Mouse (Mus musculus): ENCODE measurements around the gene Olfr652. TPM values are rescaled to one million over a fixed set of nuclear protein-coding genes. Genes with fewer than 3 reads are reported as not detected.

The Olfr652 gene
- polyA plus RNA-seq, 1 experiment from 2014 or later, result not detected

- Histone ChIP-seq H3K36me3 (ENCODE audit: control insufficient read depth, insufficient read depth, low read length) (no peaks in the 10 kb centered on the region), H3K27ac (ENCODE audit: low read length) (no peak overlapping the region), H3K4me1 (ENCODE audit: control insufficient read depth, insufficient read depth, low read length) (no peaks in the 10 kb centered on the region), H3K27me3 (ENCODE audit: control insufficient read depth, insufficient read depth, low read depth, low read length) (no peaks in the 10 kb centered on the region), H3K4me3 (ENCODE audit: low read depth, low read length) (no peak overlapping the region), H3K9ac (ENCODE audit: low read depth, low read length) (no peak overlapping the region), H3K4me2 (ENCODE audit: low read length) (no peak overlapping the region), H3K9me3 (replicated peaks; ENCODE audit: control insufficient read depth, low read length, poor library complexity, severe bottlenecking) (no peaks in the 10 kb centered on the region)
- no peak for ATAC-seq
- WGBS, result 2% methylated on average over 3 of the region's 3 CpGs
Measured at GRCm38 (mm10) chr7:104603173-104603572, 42.5 kb downstream of the Olfr652 start.

GRCm38 (mm10) chr7:104604727-104605126, 44.0 kb downstream of the Olfr652 start:
- no peaks in the 10 kb centered on the region for H3K9me3 ChIP-seq (replicated peaks; ENCODE audit: control insufficient read depth, low read length, poor library complexity, severe bottlenecking)
- H3K27me3 ChIP-seq (ENCODE audit: control insufficient read depth, insufficient read depth, low read depth, low read length), result no peaks in the 10 kb centered on the region
- H3K36me3 ChIP-seq (ENCODE audit: control insufficient read depth, insufficient read depth, low read length), result no peaks in the 10 kb centered on the region
- ATAC-seq, result no peak
- H3K27ac ChIP-seq (ENCODE audit: low read length), result no peak overlapping the region
- H3K4me2 ChIP-seq (ENCODE audit: low read length), result no peak overlapping the region
- no peaks in the 10 kb centered on the region for H3K4me1 ChIP-seq (ENCODE audit: control insufficient read depth, insufficient read depth, low read length)
- H3K9ac ChIP-seq (ENCODE audit: low read depth, low read length), result no peak overlapping the region
- H3K4me3 ChIP-seq (ENCODE audit: low read depth, low read length), result no peak overlapping the region

- ATAC-seq, result no peak
- H3K4me2 ChIP-seq (ENCODE audit: low read length), result no peak within 1 kb of the TSS
Measured at GRCm38 (mm10) chr7:104613655-104614054, 53.0 kb downstream of the Olfr652 start, which contains the start of gene Olfr656. Gene Olfr656 (plus strand): TSS chr7:104613955.

More at GRCm38 (mm10) chr7:104613655-104614054, 53.0 kb downstream of the Olfr652 start, which contains the start of gene Olfr656:
- Histone ChIP-seq H3K4me3 (ENCODE audit: low read depth, low read length) (no peak within 1 kb of the TSS), H3K9me3 (replicated peaks; ENCODE audit: control insufficient read depth, low read length, poor library complexity, severe bottlenecking) (no peaks in the 10 kb centered on the region), H3K27ac (ENCODE audit: low read length) (no peak within 1 kb of the TSS), H3K36me3 (ENCODE audit: control insufficient read depth, insufficient read depth, low read length) (no peaks in the 10 kb centered on the region), H3K9ac (ENCODE audit: low read depth, low read length) (no peak within 1 kb of the TSS), H3K4me1 (ENCODE audit: control insufficient read depth, insufficient read depth, low read length) (no peaks in the 10 kb centered on the region), H3K27me3 (ENCODE audit: control insufficient read depth, insufficient read depth, low read depth, low read length) (no peaks in the 10 kb centered on the region)
- 66% methylated on average over 4 of the region's 4 CpGs for WGBS

Other genes with a start within 250 kb of the Olfr652 start
- gene Trim12a, start 245.4 kb upstream of the Olfr652 start, polyA plus RNA-seq (2015; fragmentation: Nextera tagmentation; extraction: Ambion mirVana), result 1.6 and 1.7 TPM in 2 replicates
- not detected in 2 replicates for gene Trim34b, start 231.4 kb upstream of the Olfr652 start, polyA plus RNA-seq (2015; fragmentation: Nextera tagmentation; extraction: Ambion mirVana)
- gene Trim12c, start 207.5 kb upstream of the Olfr652 start, polyA plus RNA-seq (2015; fragmentation: Nextera tagmentation; extraction: Ambion mirVana), result 1.4 and 1.5 TPM in 2 replicates
- gene Trim30b, start 191.0 kb upstream of the Olfr652 start, polyA plus RNA-seq (2015; fragmentation: Nextera tagmentation; extraction: Ambion mirVana), result not detected in 2 replicates
- not detected in 2 replicates for gene Trim30c, start 160.1 kb upstream of the Olfr652 start, polyA plus RNA-seq (2015; fragmentation: Nextera tagmentation; extraction: Ambion mirVana)
- gene Trim30a, start 95.7 kb upstream of the Olfr652 start, polyA plus RNA-seq (2015; fragmentation: Nextera tagmentation; extraction: Ambion mirVana), result 0.42 and 0.48 TPM in 2 replicates
- gene Trim30d, start 53.1 kb upstream of the Olfr652 start, polyA plus RNA-seq (2015; fragmentation: Nextera tagmentation; extraction: Ambion mirVana), result 0.36 and 0.50 TPM in 2 replicates
- not detected in 2 replicates for gene Olfr651, start 10.8 kb upstream of the Olfr652 start, polyA plus RNA-seq (2015; fragmentation: Nextera tagmentation; extraction: Ambion mirVana)
- not detected in 2 replicates for gene Olfr653, start 16.4 kb downstream of the Olfr652 start, polyA plus RNA-seq (2015; fragmentation: Nextera tagmentation; extraction: Ambion mirVana)
- gene Olfr654, start 26.1 kb downstream of the Olfr652 start, polyA plus RNA-seq (2015; fragmentation: Nextera tagmentation; extraction: Ambion mirVana), result not detected in 2 replicates
- gene Olfr655, start 40.9 kb downstream of the Olfr652 start, polyA plus RNA-seq (2015; fragmentation: Nextera tagmentation; extraction: Ambion mirVana), result not detected in 2 replicates
- not detected in 2 replicates for gene Olfr656, start 53.1 kb downstream of the Olfr652 start, polyA plus RNA-seq (2015; fragmentation: Nextera tagmentation; extraction: Ambion mirVana)
- gene Olfr657, start 63.9 kb downstream of the Olfr652 start, polyA plus RNA-seq (2015; fragmentation: Nextera tagmentation; extraction: Ambion mirVana), result not detected in 2 replicates
- 0.10 and 0.16 TPM in 2 replicates for gene Olfr658, start 86.4 kb downstream of the Olfr652 start, polyA plus RNA-seq (2015; fragmentation: Nextera tagmentation; extraction: Ambion mirVana)
- gene Olfr659, start 105.9 kb downstream of the Olfr652 start, polyA plus RNA-seq (2015; fragmentation: Nextera tagmentation; extraction: Ambion mirVana), result not detected in 2 replicates
- gene Olfr661, start 125.6 kb downstream of the Olfr652 start, polyA plus RNA-seq (2015; fragmentation: Nextera tagmentation; extraction: Ambion mirVana), result not detected in 2 replicates
- gene Usp17le, start 216.6 kb downstream of the Olfr652 start, polyA plus RNA-seq (2015; fragmentation: Nextera tagmentation; extraction: Ambion mirVana), result not detected in 2 replicates

Measured in midbrain, embryonic 16.5 days (tissue).